Mouse (Mus musculus) CD4-positive, CD25-positive, alpha-beta regulatory T cell, adult 4 months (primary cell): ENCODE measurements around the gene Sf3b5. TPM values are rescaled to one million over a fixed set of nuclear protein-coding genes. Genes with fewer than 3 reads are reported as not detected.
A peak's percentile ranks its signal among the peaks of the same experiment; 100 is the strongest.
"Not testable (repeated sequence)": the region's sequence is repeated elsewhere in the genome, so short reads cannot be mapped to it uniquely, and the experiment has no call there.

Source experiments
- ATAC-seq: one replicate; pipeline ENCODE4 v1.8.0; 2017
- polyA plus RNA-seq, 2 experiments: library from polyadenylated mRNA; unstranded; fragments of 100-300 nt; shearing (Covaris generic); gene quantifications; one replicate each; pipeline ENCODE4 v1.2.1; 2017

Gene Sf3b5
- polyA plus RNA-seq, 2 experiments from 2014 or later = 35.2 to 36.0 TPM

DNA sequence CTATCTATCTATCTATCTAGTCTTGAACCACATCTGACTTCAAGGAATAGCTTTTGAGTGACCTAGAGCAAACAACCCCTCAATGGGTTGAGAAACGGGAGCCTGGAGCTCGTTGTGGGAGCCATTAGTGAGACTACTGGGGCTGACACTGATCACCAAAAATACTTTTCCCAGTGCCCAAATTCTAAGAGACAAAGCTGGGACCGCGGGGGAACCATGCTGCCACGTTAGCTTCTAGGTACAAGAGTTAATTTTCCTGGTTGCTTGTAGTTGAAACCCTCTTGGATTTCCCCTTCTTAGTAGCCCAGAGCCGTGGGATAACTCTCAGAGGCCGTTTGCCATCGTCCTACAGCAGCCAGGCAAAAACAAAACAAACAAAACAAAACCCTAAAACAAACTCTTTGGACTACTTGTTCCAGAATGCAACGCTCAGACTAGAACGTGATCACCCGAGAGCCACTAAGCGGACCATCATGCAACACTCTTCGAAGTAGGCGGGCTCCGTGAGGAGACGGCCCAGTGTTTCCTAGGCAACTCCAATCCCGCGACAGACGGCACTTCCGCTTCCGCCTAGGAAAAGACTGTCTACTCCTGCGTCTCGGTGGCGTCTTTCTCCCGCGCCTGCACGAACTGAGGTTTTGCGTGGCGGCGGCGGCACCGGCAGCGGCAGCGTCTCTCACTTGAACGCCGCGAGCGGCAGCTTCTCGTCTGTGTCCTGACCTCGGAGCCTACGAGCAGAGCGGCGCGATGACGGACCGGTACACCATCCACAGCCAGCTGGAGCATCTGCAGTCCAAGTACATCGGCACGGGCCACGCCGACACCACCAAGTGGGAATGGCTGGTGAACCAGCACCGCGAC lies 3.0 kb downstream of the Sf3b5 start:
- ATAC-seq = peak; percentile 100

GRCm38 (mm10) chr10:13008737-13009121 lies 3.6 kb downstream of the Sf3b5 start:
- ATAC-seq = no peak

- no peak for ATAC-seq
Observed at GRCm38 (mm10) chr10:13014026-13014425, 8.9 kb downstream of the Sf3b5 start.

- peak; percentile 93 for ATAC-seq
Observed at GRCm38 (mm10) chr10:13016573-13016972, 11.4 kb downstream of the Sf3b5 start.

- ATAC-seq = no peak
Observed at GRCm38 (mm10) chr10:13018510-13018909, 13.4 kb downstream of the Sf3b5 start.

DNA sequence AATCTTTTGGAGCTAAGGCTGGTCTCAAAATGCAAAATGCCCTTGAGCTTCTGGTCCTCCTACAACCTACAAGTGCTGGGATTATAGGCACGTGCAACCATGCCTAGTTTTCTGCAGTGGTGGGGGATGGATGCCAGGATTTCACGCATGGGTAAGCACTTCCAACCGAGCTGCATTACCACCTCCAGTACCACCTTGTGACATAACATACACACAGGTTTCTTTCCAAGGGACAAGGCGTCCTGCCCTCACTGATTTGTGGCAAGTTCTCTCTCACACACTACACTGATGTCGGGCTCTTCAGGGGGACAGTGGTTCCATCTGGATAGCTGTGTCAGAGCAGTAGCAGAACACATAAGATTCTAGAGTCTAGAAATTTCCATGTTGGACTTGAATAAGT lies 13.9 kb downstream of the Sf3b5 start:
- no peak for ATAC-seq

DNA sequence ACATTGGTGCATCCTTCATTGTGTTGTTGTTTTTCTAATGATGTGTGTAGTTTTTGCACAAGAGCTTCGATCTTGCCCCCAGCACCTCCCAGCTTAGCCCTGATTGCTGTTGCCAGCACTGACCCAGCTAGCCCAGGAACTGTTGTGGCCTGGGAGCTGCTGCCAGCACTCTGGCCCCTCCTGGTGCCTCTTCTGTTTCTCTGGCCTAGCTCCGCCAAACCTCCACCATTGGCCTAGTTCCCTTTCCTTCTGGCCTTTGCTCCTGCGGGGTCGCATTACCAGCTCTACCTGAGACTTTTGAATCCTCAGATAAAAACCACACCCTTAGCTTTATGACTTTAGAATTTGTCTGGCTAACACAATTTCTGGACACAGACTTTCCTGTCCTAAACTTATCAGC lies 17.0 kb downstream of the Sf3b5 start:
- ATAC-seq = no peak

GRCm38 (mm10) chr10:13023985-13024384 lies 18.8 kb downstream of the Sf3b5 start:
- ATAC-seq = not testable (repeated sequence)

GRCm38 (mm10) chr10:13027702-13028101 lies 22.6 kb downstream of the Sf3b5 start:
- no peak for ATAC-seq

- ATAC-seq = no peak
Observed at GRCm38 (mm10) chr10:13028215-13028614, 23.1 kb downstream of the Sf3b5 start.

DNA sequence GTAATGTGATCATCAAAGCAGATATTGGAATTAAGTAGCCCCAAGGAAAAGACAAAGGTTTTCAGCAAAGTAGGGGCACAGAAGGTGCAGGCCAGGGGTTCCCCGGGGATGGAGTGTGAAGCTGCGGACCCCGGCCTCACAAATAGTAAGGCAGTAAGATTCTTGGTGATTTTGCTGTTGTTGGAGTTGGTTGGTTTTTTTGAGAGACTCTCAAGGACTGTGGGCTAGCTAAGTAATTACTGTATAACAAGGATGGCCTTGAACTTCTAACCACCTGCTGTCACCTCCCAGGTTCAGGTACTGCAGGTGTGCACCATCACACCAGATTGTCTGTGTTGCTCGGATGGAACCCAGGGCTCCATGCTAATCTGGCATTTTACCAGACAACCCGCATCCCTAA lies 24.3 kb downstream of the Sf3b5 start:
- no peak for ATAC-seq

- ATAC-seq = no peak
Observed at GRCm38 (mm10) chr10:13035270-13035669, 30.1 kb downstream of the Sf3b5 start.

DNA sequence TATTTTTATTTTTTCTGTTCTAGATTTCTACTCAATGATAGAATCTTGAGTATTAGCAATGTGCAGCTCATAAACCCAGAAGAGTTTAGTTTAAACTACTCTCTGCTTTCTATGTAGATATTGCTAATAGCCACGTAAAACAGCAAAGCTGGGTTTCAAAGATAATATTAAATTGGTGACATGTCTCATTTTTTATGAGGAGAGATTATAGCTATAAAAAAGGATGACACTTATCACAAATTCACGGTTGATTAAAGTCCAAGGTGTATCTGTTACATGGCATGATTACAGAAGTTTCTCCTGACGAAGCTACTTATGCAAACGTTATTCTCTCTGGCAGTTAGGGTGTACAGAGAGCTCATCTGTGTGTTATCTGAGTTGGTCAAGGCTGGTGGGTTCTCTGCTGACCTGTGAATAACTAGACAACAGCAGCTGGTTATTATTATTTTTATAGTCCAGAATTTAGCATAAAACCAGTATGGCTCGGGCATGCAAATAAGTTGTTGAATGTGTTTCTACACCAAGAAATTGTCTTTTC lies 34.6 kb downstream of the Sf3b5 start:
- ATAC-seq = no peak

DNA sequence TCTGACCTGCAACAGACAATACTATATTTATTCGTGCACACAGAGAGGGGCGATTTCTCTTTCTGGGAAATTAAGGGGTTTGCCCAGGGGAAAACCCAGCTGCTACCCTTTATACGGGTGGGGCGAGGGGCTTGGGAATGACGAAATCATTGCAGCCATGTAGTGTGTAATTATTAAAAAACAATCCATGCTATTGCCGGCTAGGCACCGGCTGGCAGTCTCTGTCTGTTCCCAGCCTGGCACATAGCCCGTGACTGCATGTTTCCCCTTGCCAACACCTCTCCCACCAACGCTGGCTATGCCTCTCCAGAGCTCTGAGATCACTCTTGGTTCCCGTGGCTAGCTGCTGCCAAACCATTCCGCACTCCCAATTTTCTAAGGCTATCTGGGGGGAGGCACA lies 39.5 kb downstream of the Sf3b5 start:
- no peak for ATAC-seq

GRCm38 (mm10) chr10:13047816-13048215 lies 42.7 kb downstream of the Sf3b5 start:
- peak; percentile 87 for ATAC-seq

- peak; percentile 71 for ATAC-seq
Observed at GRCm38 (mm10) chr10:13056863-13057381, 51.8 kb downstream of the Sf3b5 start.

Other genes with a start within 250 kb of the Sf3b5 start
- 100 to 1,000 TPM; 414 to 617 TPM for gene Utrn, start 136.0 kb upstream of the Sf3b5 start, polyA plus RNA-seq
- gene Stx11, start 41.0 kb upstream of the Sf3b5 start, polyA plus RNA-seq = 10 to 100 TPM; 16.2 to 17.5 TPM
- gene Plagl1, start 55.2 kb downstream of the Sf3b5 start, polyA plus RNA-seq = 1 to 10 TPM; 2.4 to 2.7 TPM
- gene Zc2hc1b, start 172.7 kb downstream of the Sf3b5 start, polyA plus RNA-seq = not detected
- 10 to 100 TPM; 34.9 to 49.2 TPM for gene Ltv1, start 187.8 kb downstream of the Sf3b5 start, polyA plus RNA-seq